Mouse (Mus musculus): ENCODE measurements around the gene Shd. TPM values are rescaled to one million over a fixed set of nuclear protein-coding genes. Genes with fewer than 3 reads are reported as not detected.

Shd gene
- polyA plus RNA-seq, 1 experiment from 2014 or later = 105 TPM

DNA sequence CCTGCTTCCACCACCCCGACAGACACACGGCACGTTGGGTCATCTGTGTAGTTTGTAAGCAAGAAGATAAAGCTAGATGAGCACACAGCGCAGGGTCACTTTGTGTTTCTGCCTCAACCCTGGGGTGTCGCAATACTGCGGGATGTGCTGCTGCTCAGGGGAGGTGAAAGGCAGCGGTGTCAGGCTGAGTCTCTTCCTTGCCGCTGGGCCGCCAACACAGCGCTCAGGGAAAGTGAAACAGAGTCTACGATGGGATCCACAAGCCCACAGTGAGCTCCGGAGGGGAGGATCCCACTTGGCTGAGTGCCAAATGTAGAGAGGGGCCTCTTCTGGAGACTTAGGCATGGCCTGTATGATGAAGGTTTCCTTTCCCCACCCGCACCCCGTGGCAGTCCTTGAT is 7.1 kb upstream of the Shd start:
- Histone ChIP-seq H3K4me1 (replicated peaks) (peaks cover 24% of the 10 kb centered on the region), H3K36me3 (peaks cover 76% of the 10 kb centered on the region), H3K27ac (no peak overlapping the region), H3K27me3 (ENCODE audit: insufficient read depth, poor library complexity, severe bottlenecking) (no peaks in the 10 kb centered on the region), H3K9me3 (no peaks in the 10 kb centered on the region), H3K4me3 (no peak overlapping the region)
- DNase-seq (ENCODE audit: low spot score) = no peak
- WGBS = 89% methylated on average over 14 of the region's 14 CpGs

GRCm38 (mm10) chr17:55964496-55964895 is 5.8 kb upstream of the Shd start:
- WGBS = 94% methylated on average over 10 of the region's 10 CpGs
- no peak for DNase-seq (ENCODE audit: low spot score)
- H3K9me3 ChIP-seq = no peaks in the 10 kb centered on the region
- H3K36me3 ChIP-seq = peaks cover 79% of the 10 kb centered on the region
- no peak overlapping the region for H3K4me3 ChIP-seq
- H3K4me1 ChIP-seq (replicated peaks) = peaks cover 32% of the 10 kb centered on the region
- no peak overlapping the region for H3K27ac ChIP-seq
- H3K27me3 ChIP-seq (ENCODE audit: insufficient read depth, poor library complexity, severe bottlenecking) = no peaks in the 10 kb centered on the region; the same call in 1 of the 2 replicates

- 85% methylated on average over 9 of the region's 9 CpGs for WGBS
- no peak overlapping the region for H3K4me3 ChIP-seq
- H3K27me3 ChIP-seq (ENCODE audit: insufficient read depth, poor library complexity, severe bottlenecking) = peaks cover 4% of the 10 kb centered on the region
- no peak overlapping the region for H3K27ac ChIP-seq
- peaks cover 79% of the 10 kb centered on the region for H3K36me3 ChIP-seq
- no peaks in the 10 kb centered on the region for H3K9me3 ChIP-seq
- no peak for DNase-seq (ENCODE audit: low spot score)
- peaks cover 32% of the 10 kb centered on the region for H3K4me1 ChIP-seq (replicated peaks)
Measured at GRCm38 (mm10) chr17:55964996-55965395, 5.3 kb upstream of the Shd start.

GRCm38 (mm10) chr17:55967186-55967585 is 3.1 kb upstream of the Shd start:
- peaks cover 61% of the 10 kb centered on the region for H3K36me3 ChIP-seq
- H3K27ac ChIP-seq = 0 out of 2 replicates have a peak overlapping the region, but pooled peaks have one; percentile 96
- H3K4me3 ChIP-seq = no peak overlapping the region

GRCm38 (mm10) chr17:55968210-55968609 is 2.1 kb upstream of the Shd start:
- Histone ChIP-seq H3K36me3 (peaks cover 63% of the 10 kb centered on the region), H3K4me3 (no peak overlapping the region), H3K27me3 (ENCODE audit: insufficient read depth, poor library complexity, severe bottlenecking) (peaks cover 17% of the 10 kb centered on the region), H3K9me3 (no peaks in the 10 kb centered on the region), H3K27ac (peak overlapping the region; percentile 96), H3K4me1 (replicated peaks) (peaks cover 52% of the 10 kb centered on the region)
- WGBS = 53% methylated on average over 7 of the region's 7 CpGs
- DNase-seq (ENCODE audit: low spot score) = peak; percentile 23

More at GRCm38 (mm10) chr17:55967186-55967585, 3.1 kb upstream of the Shd start:
- peaks cover 48% of the 10 kb centered on the region for H3K4me1 ChIP-seq (replicated peaks)
- H3K27me3 ChIP-seq (ENCODE audit: insufficient read depth, poor library complexity, severe bottlenecking) = peaks cover 17% of the 10 kb centered on the region
- no peaks in the 10 kb centered on the region for H3K9me3 ChIP-seq
- 94% methylated on average over 4 of the region's 4 CpGs for WGBS
- DNase-seq (ENCODE audit: low spot score) = no peak

DNA sequence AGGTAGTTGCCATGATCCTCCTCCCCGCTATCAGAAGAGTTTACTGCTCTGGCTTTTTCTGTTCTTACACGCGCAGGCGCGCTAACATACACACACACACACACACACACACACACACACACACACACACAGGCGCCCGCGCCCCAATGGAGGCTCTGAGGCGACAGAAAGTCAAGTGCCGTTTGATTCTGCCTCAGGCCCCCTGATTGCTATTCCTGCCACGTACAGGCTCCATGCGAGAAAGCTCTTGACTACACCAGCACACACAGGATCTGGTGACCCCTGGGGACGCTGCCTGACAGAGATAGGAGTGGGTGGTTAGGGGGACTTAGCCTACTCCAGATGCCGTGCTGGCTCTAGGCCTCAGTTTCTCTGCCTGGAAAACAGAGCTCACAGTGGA is 707 bp upstream of the Shd start:
- peak overlapping the region; percentile 96 for H3K27ac ChIP-seq
- WGBS = 34% methylated on average over 14 of the region's 14 CpGs
- H3K4me3 ChIP-seq = peak overlapping the region; percentile 77
- H3K36me3 ChIP-seq = peaks cover 63% of the 10 kb centered on the region
- peaks cover 52% of the 10 kb centered on the region for H3K4me1 ChIP-seq (replicated peaks)
- H3K9me3 ChIP-seq = no peaks in the 10 kb centered on the region
- DNase-seq (ENCODE audit: low spot score) = peak; percentile 79
- H3K27me3 ChIP-seq (ENCODE audit: insufficient read depth, poor library complexity, severe bottlenecking) = peaks cover 17% of the 10 kb centered on the region

DNA sequence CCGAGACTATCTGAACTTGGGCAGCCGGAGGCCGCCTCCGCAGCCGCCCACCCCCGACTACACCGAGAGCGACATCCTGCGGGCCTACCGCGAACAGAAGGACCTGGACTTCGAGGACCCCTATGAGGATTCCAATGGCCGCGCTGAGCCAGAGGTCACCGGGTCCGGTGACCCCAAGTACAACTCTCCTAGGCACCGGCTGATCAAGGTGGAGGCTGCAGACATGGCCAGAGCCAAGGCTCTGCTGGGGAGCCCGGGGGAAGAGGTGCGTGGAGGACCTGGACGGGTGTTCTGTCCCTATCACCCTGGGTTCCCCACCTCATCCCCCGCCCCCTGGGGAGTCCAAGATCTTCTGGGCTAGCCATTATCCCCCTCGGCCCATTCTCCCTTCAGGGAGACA is 1.2 kb downstream of the Shd start:
- 24% methylated on average over 22 of the region's 22 CpGs for WGBS
- Histone ChIP-seq H3K27me3 (ENCODE audit: insufficient read depth, poor library complexity, severe bottlenecking) (peaks cover 17% of the 10 kb centered on the region), H3K9me3 (no peaks in the 10 kb centered on the region), H3K4me3 (peak overlapping the region; percentile 77), H3K27ac (peak overlapping the region; percentile 96), H3K4me1 (replicated peaks) (peaks cover 58% of the 10 kb centered on the region), H3K36me3 (peaks cover 54% of the 10 kb centered on the region)
- DNase-seq (ENCODE audit: low spot score) = no peak

DNA sequence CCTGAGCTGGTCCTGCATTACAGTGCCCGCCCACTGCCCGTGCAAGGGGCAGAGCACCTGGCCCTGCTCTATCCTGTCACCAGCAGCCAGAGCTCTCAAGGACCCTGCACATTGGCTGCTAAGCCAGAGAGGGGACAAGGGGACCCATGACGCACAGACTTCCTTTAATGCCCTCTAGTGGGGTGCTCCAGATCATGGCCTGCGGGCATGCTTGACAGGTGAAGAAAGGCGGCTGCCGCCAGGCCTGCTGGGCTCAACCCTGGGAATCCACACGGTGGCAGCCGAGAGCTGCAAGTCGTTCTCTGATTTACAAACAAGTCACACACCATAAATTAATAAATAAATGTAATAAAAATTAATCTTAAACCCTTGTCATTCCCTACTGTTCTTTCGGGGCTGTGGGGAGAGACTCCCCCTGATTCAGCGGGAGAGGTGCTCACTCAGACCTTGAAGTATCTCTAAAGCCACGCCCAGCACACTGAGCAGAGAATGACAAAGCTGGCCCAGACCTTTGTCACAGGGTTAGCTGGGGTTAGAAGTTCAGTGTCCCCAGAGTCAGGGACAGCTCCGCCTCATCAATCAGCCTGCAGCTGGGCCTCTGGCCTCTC is 6.1 kb downstream of the Shd start:
- Histone ChIP-seq H3K27ac (peak overlapping the region; percentile 66), H3K4me3 (no peak overlapping the region), H3K27me3 (ENCODE audit: insufficient read depth, poor library complexity, severe bottlenecking) (peaks cover 10% of the 10 kb centered on the region; the same call in 1 of the 2 replicates)

DNA sequence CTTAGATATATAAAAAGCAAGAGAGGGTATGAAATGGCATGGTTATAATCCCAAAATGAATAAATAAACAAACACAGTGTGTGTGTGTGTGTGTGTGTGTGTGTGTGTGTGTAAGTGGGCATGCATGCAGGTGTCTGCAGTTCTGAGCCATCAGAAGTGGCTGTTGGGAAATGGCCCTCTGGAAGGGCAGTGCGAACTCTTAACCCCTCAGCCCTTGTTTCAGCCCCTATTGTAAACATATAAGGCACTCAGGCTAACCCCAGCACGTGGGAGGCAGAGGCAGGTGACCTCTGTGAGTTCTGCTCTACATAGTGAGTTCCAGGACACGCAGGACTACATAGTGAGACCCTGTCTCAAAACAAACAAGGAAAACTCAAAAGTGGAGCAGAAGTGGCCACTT is 7.0 kb downstream of the Shd start:
- peaks cover 23% of the 10 kb centered on the region for H3K4me1 ChIP-seq (replicated peaks)
- H3K36me3 ChIP-seq = peaks cover 33% of the 10 kb centered on the region
- H3K9me3 ChIP-seq = no peaks in the 10 kb centered on the region
- no peak for DNase-seq (ENCODE audit: low spot score)
- peaks cover 5% of the 10 kb centered on the region; the same call in 1 of the 2 replicates for H3K27me3 ChIP-seq (ENCODE audit: insufficient read depth, poor library complexity, severe bottlenecking)
- peak overlapping the region; percentile 35; the same call in 1 of the 2 replicates for H3K27ac ChIP-seq
- no peak overlapping the region for H3K4me3 ChIP-seq
- WGBS = 64% methylated on average over 3 of the region's 3 CpGs

More for the DNA sequence above, 6.1 kb downstream of the Shd start:
- DNase-seq (ENCODE audit: low spot score) = peak; percentile 78
- WGBS = 16% methylated on average over 13 of the region's 13 CpGs
- Histone ChIP-seq H3K9me3 (no peaks in the 10 kb centered on the region), H3K36me3 (peaks cover 33% of the 10 kb centered on the region), H3K4me1 (replicated peaks) (peaks cover 28% of the 10 kb centered on the region)

GRCm38 (mm10) chr17:55986030-55986961 is 16.0 kb downstream of the Shd start, which contains the start of gene Fsd1:
TSS of gene Fsd1 (plus strand) at chr17:55986509.
- Histone ChIP-seq H3K27ac (peak within 1 kb of the TSS; percentile 89), H3K27me3 (ENCODE audit: insufficient read depth, poor library complexity, severe bottlenecking) (no peaks in the 10 kb centered on the region), H3K4me3 (peak within 1 kb of the TSS; percentile 77), H3K36me3 (peaks cover 25% of the 10 kb centered on the region), H3K4me1 (replicated peaks) (peaks cover 16% of the 10 kb centered on the region), H3K9me3 (no peaks in the 10 kb centered on the region)
- peak; percentile 84 for DNase-seq (ENCODE audit: low spot score)
- WGBS = 9% methylated on average over 35 of the region's 35 CpGs

DNA sequence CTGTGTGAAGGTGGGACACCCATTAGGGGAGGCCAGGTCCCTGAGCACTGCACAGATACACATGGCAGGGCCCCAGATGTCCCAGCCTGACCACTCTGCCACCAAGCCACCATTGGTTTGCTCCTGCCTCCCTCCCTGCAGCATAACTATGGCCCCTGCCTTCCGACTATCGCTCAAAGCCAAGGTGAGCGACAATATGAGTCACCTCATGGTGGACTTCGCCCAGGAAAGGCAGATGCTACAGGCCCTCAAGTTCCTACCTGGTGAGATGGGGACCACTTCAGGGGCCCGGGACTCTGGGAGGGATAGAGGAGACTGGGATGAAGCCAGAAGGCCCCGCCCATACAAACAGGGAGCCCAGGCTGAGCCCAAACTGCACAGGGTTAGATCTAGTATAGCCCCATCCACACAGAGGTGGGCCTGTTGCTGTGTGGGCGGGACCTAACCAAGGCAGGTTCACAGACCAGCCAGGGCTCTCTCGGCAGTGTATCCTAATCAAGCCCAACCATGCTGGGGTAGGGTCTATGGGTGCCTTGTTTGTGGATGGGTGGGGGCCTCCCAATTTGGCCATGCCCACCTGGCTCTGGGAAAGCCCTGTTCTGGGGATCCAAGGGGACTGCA is 20.1 kb downstream of the Shd start:
- no peak overlapping the region for H3K4me3 ChIP-seq
- H3K9me3 ChIP-seq = no peaks in the 10 kb centered on the region
- DNase-seq (ENCODE audit: low spot score) = no peak
- H3K4me1 ChIP-seq (replicated peaks) = peaks cover 16% of the 10 kb centered on the region
- H3K36me3 ChIP-seq = peaks cover 61% of the 10 kb centered on the region
- no peak overlapping the region for H3K27ac ChIP-seq
- 85% methylated on average over 8 of the region's 8 CpGs for WGBS
- no peaks in the 10 kb centered on the region for H3K27me3 ChIP-seq (ENCODE audit: insufficient read depth, poor library complexity, severe bottlenecking)

- Histone ChIP-seq H3K4me1 (replicated peaks) (peaks cover 11% of the 10 kb centered on the region), H3K36me3 (peaks cover 64% of the 10 kb centered on the region), H3K27ac (no peak overlapping the region), H3K27me3 (ENCODE audit: insufficient read depth, poor library complexity, severe bottlenecking) (peaks cover 17% of the 10 kb centered on the region), H3K9me3 (no peaks in the 10 kb centered on the region), H3K4me3 (no peak overlapping the region)
- WGBS = 91% methylated on average over 15 of the region's 15 CpGs
- DNase-seq (ENCODE audit: low spot score) = no peak
Measured at GRCm38 (mm10) chr17:55996007-55996406, 25.7 kb downstream of the Shd start.
